Mouse (Mus musculus) testis, adult 2 months (tissue): ENCODE data around the gene Gm8369.

Experiments
- CTCF ChIP-seq: fragments of 200-500 bp; IDR thresholded peaks from 2 replicates; pipeline ENCODE4 v1.5.1; 2012; ENCODE audit warnings: low read depth, mild to moderate bottlenecking, inconsistent platforms, low read length, moderate library complexity; ENCODE audit not compliant: control insufficient read depth, insufficient read depth, insufficient replicate concordance
- POLR2A ChIP-seq: fragments of 200-500 bp; IDR thresholded peaks from 2 replicates; pipeline ENCODE4 v1.6.1; 2012; ENCODE audit warnings: low read depth, mild to moderate bottlenecking, inconsistent platforms, low read length, moderate library complexity; ENCODE audit not compliant: control insufficient read depth

GRCm38 (mm10) chr19:11554726-11555125, 69.0 kb downstream of the Gm8369 start:
- no peak for TF ChIP-seq CTCF
- TF ChIP-seq POLR2A, result no peak
